Mouse (Mus musculus) heart, adult 2 months (tissue): ENCODE results near the gene Perm1. TPM values are rescaled to one million over a fixed set of nuclear protein-coding genes. Genes with fewer than 3 reads are reported as not detected.

ENCODE experiments used
- DNase-seq, 2 experiments: peaks; one replicate each; pipeline ENCODE4 v3.0.0; 2021
- H3K27ac ChIP-seq: fragments of 200-600 bp; 2 replicates; pipeline ENCODE4 v1.8.1; 2022
- H3K27me3 ChIP-seq: fragments of 200-500 bp; 2 replicates; pipeline ENCODE4 v1.6.1; 2012; ENCODE audit warnings: mild to moderate bottlenecking, low read length, inconsistent platforms, mixed read lengths; ENCODE audit not compliant: control insufficient read depth, insufficient read depth
- H3K36me3 ChIP-seq: fragments of 200-500 bp; 2 replicates; pipeline ENCODE4 v1.6.1; 2012; ENCODE audit warnings: low read length, inconsistent platforms; ENCODE audit not compliant: control insufficient read depth, insufficient read depth
- H3K4me1 ChIP-seq: fragments of 200-500 bp; 2 replicates; pipeline ENCODE4 v1.6.1; 2011; ENCODE audit warnings: low read length; ENCODE audit not compliant: control insufficient read depth, insufficient read depth
- H3K4me3 ChIP-seq: fragments of 200-600 bp; 2 replicates; pipeline ENCODE4 v1.8.1; 2022
- H3K79me2 ChIP-seq: fragments of 200-500 bp; replicated peaks from 2 replicates; pipeline ENCODE4 v1.6.1; 2012; ENCODE audit warnings: mild to moderate bottlenecking, inconsistent platforms, low read length, moderate library complexity, mixed read lengths; ENCODE audit not compliant: control insufficient read depth, insufficient read depth
- H3K9ac ChIP-seq: fragments of 200-500 bp; 2 replicates; pipeline ENCODE4 v1.6.1; 2012; ENCODE audit warnings: low read depth, mild to moderate bottlenecking, control low read depth, inconsistent platforms, low read length, mixed read lengths
- CTCF ChIP-seq: fragments of 200-600 bp; IDR thresholded peaks from 2 replicates; pipeline ENCODE4 v1.8.1; 2022; ENCODE audit warnings: antibody characterized with exemption, mild to moderate bottlenecking, moderate library complexity
- EP300 ChIP-seq: fragments of 200-500 bp; IDR thresholded peaks from 2 replicates; pipeline ENCODE4 v1.6.1; 2011; ENCODE audit warnings: low read depth, low read length, control low read depth; ENCODE audit not compliant: insufficient read depth
- POLR2A ChIP-seq: fragments of 200-500 bp; IDR thresholded peaks from 2 replicates; pipeline ENCODE4 v1.6.1; 2011; ENCODE audit warnings: mild to moderate bottlenecking, low read depth, low read length, control low read depth; ENCODE audit not compliant: insufficient read depth
- WGBS: fragments of 180-500 bp; shearing (Covaris S2); methylation state at CpG from one replicate; pipeline ENCODE4 v1.1.7; 2018; 5-methylcytosine and 5-hydroxymethylcytosine counted together
- intact Hi-C: fragments of 180-260 bp; cut with DNase I; formaldehyde crosslinking; loops from one replicate; pipeline ENCODE4 v1.15.1; 2025
- polyA plus RNA-seq: library from polyadenylated mRNA; depleted of rRNA; stranded (reverse); fragments of >200 nt; gene quantifications from 2 replicates; pipeline ENCODE4 v1.2.3, GENCODE M21; 2012
- total RNA-seq, 2 experiments: library from RNA; stranded (reverse); gene quantifications; 2 replicates each; pipeline ENCODE4 v1.2.3; 2021

The Perm1 gene
- total and polyA plus RNA-seq, 3 experiments = 163 to 332 (median 273) TPM

DNA sequence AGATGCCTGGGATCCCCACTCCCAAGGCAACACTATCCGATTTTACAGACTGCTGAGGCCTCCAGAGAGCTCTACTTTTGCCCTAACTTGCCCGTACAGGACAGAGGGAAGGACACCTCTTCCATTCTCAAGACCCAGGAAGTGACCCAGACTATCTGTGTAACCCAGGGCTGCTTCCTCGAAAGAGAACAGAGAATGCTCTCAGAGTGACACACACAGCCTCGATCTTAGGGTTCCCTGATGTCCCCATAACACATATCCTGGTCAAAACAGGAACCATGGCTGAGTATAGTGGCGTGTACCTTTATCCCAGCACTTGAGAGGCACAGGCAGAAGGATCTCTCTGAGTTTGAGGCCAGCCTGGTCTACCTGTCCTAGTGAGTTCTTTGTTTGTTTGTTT, 31.9 kb upstream of the Perm1 start:
- Histone ChIP-seq H3K27me3 (no peaks in the 10 kb centered on the region), H3K27ac (no peak overlapping the region), H3K4me3 (no peak overlapping the region), H3K79me2 (no peaks in the 10 kb centered on the region; the same call in 1 of the 2 replicates), H3K4me1 (peaks cover 8% of the 10 kb centered on the region), H3K36me3 (no peaks in the 10 kb centered on the region), H3K9ac (no peak overlapping the region)
- 65% methylated on average over 5 of the region's 5 CpGs for WGBS
- DNase-seq = no peak
- intact Hi-C loops = no loop called here
- no peak for TF ChIP-seq POLR2A
- no peak for TF ChIP-seq CTCF
- TF ChIP-seq EP300 = no peak

DNA sequence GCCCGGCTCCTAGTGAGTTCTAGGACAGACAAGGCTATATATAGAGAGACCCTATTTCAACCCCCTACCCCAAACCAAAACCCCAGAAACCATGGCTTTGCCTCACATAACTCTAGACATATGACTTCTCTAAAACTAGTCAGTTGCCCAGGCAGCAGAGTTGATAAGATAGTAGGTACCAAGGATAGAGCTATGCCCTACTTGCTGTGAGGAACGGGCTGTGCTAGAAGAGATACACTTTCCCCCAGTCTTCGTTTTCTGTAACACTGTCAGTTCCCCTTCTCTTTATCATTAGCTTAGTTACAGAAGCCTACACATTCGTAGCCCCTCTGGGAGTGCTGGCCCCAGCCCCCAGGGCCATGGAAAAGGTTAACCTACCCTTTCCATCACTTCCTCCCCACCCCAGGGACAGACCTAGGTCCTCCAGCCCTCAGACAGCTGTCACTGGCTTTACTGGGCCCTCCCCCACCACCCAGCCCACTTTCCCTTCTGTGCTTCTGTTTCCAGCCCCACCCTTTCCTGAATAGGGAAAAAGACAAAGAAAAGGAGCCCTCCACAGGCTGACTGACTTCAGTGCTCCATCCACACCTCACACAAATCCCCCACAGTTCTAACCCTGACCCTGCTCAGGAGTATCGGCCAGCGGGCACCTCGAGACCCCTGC, 31.2 kb upstream of the Perm1 start:
- H3K27me3 ChIP-seq = no peaks in the 10 kb centered on the region
- intact Hi-C loops = no loop called here
- peaks cover 10% of the 10 kb centered on the region for H3K4me1 ChIP-seq
- no peak overlapping the region for H3K4me3 ChIP-seq
- peak overlapping the region; percentile 52 for H3K27ac ChIP-seq
- no peaks in the 10 kb centered on the region for H3K36me3 ChIP-seq
- 54% methylated on average over 7 of the region's 7 CpGs for WGBS
- TF ChIP-seq CTCF = no peak
- no peak for TF ChIP-seq POLR2A
- no peak for TF ChIP-seq EP300
- H3K79me2 ChIP-seq = no peaks in the 10 kb centered on the region; the same call in 1 of the 2 replicates
- no peak overlapping the region for H3K9ac ChIP-seq
- peak in 1 of 2 experiments; percentile 21 for DNase-seq

DNA sequence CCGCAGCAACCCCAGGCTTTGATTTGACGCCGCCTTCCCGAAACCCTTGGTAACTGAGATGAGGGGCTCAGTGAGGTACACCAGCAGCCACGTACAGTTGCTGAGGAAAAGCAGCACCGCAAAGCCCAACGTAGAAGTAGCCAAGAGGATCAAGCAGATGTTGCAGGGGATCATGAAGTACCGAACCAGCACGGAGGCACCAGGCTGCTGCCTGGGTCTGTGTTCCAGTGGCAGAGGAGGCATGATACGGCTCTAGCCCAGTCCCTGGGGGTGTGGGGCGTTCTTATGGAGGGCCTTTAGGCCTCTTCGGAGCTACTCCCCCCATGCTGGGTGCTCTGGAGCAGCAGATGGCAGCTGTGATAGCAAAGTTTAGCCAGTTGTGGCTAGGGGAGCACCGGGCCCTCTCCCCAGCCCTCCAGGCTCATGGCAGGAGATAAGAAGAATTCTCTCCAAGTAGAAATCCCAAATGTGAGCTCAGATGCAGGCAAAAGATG, 30.2 kb upstream of the Perm1 start:
- H3K79me2 ChIP-seq = no peaks in the 10 kb centered on the region; the same call in 1 of the 2 replicates
- no peaks in the 10 kb centered on the region for H3K27me3 ChIP-seq
- peak overlapping the region; percentile 24; the same call in 1 of the 2 replicates for H3K4me3 ChIP-seq
- peaks cover 10% of the 10 kb centered on the region for H3K4me1 ChIP-seq
- no peaks in the 10 kb centered on the region for H3K36me3 ChIP-seq
- H3K27ac ChIP-seq = peak overlapping the region; percentile 52
- no peak for TF ChIP-seq POLR2A
- TF ChIP-seq EP300 = no peak
- TF ChIP-seq CTCF = no peak
- WGBS = 84% methylated on average over 13 of the region's 13 CpGs
- DNase-seq = peak in 1 of 2 experiments; percentile 19
- intact Hi-C loops = no loop called here
- no peak overlapping the region for H3K9ac ChIP-seq

DNA sequence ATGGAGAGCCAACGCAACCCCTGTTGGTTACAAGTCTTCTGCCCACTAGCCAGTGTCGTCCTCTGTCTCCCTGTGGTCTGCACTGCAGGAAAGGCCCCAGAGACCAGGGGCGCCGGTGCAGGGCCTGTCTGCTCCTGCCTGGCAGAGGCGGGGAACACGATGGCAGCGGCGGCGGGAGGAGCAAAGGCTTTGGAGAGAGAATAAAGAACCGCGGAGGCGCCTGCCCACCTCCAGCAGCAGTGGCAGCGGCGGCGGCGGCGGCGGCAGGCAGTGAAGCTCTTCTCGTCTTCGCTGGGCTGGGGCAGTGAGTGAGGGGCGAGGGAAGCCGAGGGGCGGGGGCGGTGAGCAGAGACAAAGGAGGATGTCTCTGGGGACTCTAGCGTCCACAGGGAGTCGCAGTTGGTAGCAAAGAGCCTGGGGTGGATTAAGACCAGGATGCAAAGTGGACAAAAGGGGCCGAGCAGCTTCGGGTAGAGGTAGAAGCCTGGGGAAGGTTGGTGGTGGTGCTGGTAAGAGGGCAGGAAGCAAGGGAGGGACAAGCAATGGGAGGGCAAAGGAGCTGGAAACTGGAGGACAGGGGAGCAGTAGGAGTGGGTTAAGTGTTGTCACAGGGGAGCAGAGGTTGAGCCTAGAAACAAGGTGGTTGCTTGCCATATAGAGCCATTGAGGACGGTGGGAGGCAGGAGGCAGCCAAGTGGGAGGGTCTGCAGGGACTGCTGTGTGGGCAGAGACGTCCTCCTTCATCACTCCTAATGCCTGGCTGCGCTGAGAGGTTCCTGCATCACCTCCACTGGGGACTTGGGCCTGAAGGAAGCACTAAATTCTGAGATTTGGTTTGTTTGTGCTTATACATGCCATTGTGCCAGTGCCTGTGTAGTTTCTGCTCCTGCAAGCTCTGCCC, 29.5 kb upstream of the Perm1 start:
- no peak for TF ChIP-seq CTCF
- no peak for TF ChIP-seq POLR2A
- TF ChIP-seq EP300 = no peak
- intact Hi-C loops = no loop called here
- H3K27me3 ChIP-seq = no peaks in the 10 kb centered on the region
- H3K4me1 ChIP-seq = peaks cover 10% of the 10 kb centered on the region
- H3K36me3 ChIP-seq = no peaks in the 10 kb centered on the region
- WGBS = 35% methylated on average over 31 of the region's 31 CpGs
- H3K9ac ChIP-seq = peak overlapping the region; percentile 34
- peak overlapping the region; percentile 52 for H3K27ac ChIP-seq
- H3K4me3 ChIP-seq = peak overlapping the region; percentile 24; the same call in 1 of the 2 replicates
- DNase-seq = no peak
- no peaks in the 10 kb centered on the region; the same call in 1 of the 2 replicates for H3K79me2 ChIP-seq

DNA sequence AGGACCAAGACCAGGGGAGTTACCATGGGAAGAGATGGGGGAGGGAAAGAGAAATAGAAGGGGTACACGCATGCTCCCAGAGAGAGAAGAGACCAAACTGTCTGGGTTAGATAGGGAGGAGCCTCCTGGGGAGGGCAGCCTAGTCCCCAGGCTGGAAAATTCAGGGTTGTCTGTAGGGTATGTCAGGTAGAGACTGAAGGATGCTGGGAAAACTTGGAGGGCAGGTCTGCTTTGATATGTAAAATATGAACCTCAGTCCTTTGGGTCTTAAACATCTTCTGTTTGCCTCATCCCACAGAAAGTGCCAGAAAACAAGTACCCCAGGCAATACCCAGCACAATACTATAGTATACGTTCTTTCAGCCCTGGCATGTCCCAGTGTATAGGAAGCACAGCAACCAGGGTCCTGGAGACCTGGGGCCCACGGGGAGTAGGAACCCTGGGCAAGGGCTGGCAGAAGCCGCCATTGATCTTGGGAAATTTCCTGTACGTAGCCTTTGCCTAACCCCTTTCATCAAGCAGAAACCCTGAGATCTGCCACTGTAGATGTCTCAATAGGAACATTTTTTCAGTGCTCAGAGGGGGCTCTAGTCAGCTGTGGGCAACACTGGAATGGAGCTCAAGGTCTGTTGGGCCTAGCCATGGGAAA, 27.4 kb upstream of the Perm1 start:
- Histone ChIP-seq H3K27me3 (no peaks in the 10 kb centered on the region), H3K79me2 (no peaks in the 10 kb centered on the region; the same call in 1 of the 2 replicates), H3K36me3 (no peaks in the 10 kb centered on the region), H3K27ac (no peak overlapping the region), H3K9ac (no peak overlapping the region), H3K4me1 (peaks cover 10% of the 10 kb centered on the region), H3K4me3 (no peak overlapping the region)
- WGBS = 86% methylated on average over 5 of the region's 5 CpGs
- intact Hi-C loops = no loop called here
- TF ChIP-seq CTCF (no peak), EP300 (no peak), POLR2A (no peak)
- DNase-seq = no peak
